Mouse (Mus musculus): ENCODE measurements around the gene Shisa5. TPM values are rescaled to one million over a fixed set of nuclear protein-coding genes. Genes with fewer than 3 reads are reported as not detected.
A peak's percentile ranks its signal among the peaks of the same experiment; 100 is the strongest.

The Shisa5 gene
- total and polyA plus RNA-seq, 3 experiments = 41.0 to 71.7 TPM; not detected in 1

DNA sequence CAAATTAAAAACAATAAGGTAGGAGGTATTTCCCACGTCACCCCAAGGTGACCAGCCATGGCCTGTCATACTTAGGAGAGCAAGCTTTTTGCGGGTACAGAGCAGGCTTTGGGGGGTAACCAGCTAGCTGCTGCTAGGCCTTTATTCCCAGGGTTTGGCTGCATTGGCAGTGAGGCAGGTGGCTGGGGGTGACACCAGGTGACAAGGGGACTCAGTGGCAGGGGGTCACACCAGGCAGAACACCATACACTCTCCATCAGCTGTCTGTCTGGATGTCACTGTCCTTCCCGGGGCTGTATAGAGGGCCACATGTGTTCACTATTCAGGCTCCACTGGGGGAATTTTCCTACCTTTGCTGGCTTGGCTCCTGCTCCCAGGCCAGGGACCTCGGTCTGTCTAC, 18.6 kb downstream of the Shisa5 start:
- peaks cover 0 to 26% of the 10 kb centered on the region in 2 experiments; a peak in 2 of 4 replicates for H3K36me3 ChIP-seq (ENCODE audit: control insufficient read depth in 1 of 2, insufficient read depth in 2 of 2, low read length in 2 of 2)

GRCm38 (mm10) chr9:109057543-109057942, 19.2 kb downstream of the Shisa5 start:
- Histone ChIP-seq H3K27me3 (ENCODE audit: control insufficient read depth in 1 of 2, insufficient read depth in 2 of 2, low read length in 2 of 2) (no peaks in the 10 kb centered on the region), H3K9ac (ENCODE audit: control insufficient read depth, low read depth, low read length, poor library complexity, severe bottlenecking) (0 out of 2 replicates have a peak overlapping the region, but pooled peaks have one; percentile 1), H3K9me3 (replicated peaks; ENCODE audit: insufficient read depth, low read length) (no peaks in the 10 kb centered on the region), H3K4me3 (ENCODE audit: control insufficient read depth in 1 of 2, insufficient read depth in 1 of 2, low read depth in 2 of 2, low read length in 2 of 2) (no peak overlapping the region), H3K4me1 (ENCODE audit: control insufficient read depth in 1 of 2, insufficient read depth in 2 of 2, low read length in 2 of 2) (peaks cover 5 to 32% of the 10 kb centered on the region in 2 experiments), H3K79me2 (ENCODE audit: control insufficient read depth, insufficient read depth, low read length, poor library complexity) (peaks cover 4% of the 10 kb centered on the region), H3K36me3 (ENCODE audit: control insufficient read depth in 1 of 2, insufficient read depth in 2 of 2, low read length in 2 of 2) (peaks cover 0 to 26% of the 10 kb centered on the region in 2 experiments; a peak in 2 of 4 replicates), H3K27ac (ENCODE audit: control insufficient read depth, low read depth, low read length) (peak overlapping the region; percentile 75)
- DNase-seq (ENCODE audit: low read depth, low spot score) = peak; percentile 87
- peak; percentile 16; the same call in 1 of the 2 replicates for TF ChIP-seq ELF1 (IDR thresholded peaks at IDR 0.05; ENCODE audit: low read depth, low read length)
- TF ChIP-seq GATA1 (IDR thresholded peaks at IDR 0.05; ENCODE audit: low read depth, low read length) = peak; percentile 41; the same call in 1 of the 2 replicates
- TF ChIP-seq TBP (IDR thresholded peaks at IDR 0.05; ENCODE audit: low read depth, low read length) = no peak
- no peak for TF ChIP-seq UBTF (IDR thresholded peaks at IDR 0.05; ENCODE audit: borderline replicate concordance, insufficient read depth, low read depth, low read length)
- TF ChIP-seq USF1 (IDR thresholded peaks at IDR 0.05; ENCODE audit: low read depth, low read length) = no peak
- no peak for TF ChIP-seq KAT2A (conservative IDR thresholded peaks at IDR 0.05; ENCODE audit: low read depth, low read length)
- no peak for TF ChIP-seq ZMIZ1 (IDR thresholded peaks at IDR 0.05; ENCODE audit: low read depth, low read length)
- TF ChIP-seq ZC3H11A (IDR thresholded peaks at IDR 0.05; ENCODE audit: low read depth, low read length) = no peak
- no peak for TF ChIP-seq NRF1 (IDR thresholded peaks at IDR 0.05; ENCODE audit: insufficient read depth, low read depth, low read length, poor library complexity, severe bottlenecking)
- TF ChIP-seq CHD2 (IDR thresholded peaks at IDR 0.05; ENCODE audit: low read length) = no peak; the same call in 1 of the 2 replicates
- TF ChIP-seq ETS1 (IDR thresholded peaks at IDR 0.05; ENCODE audit: low read depth, low read length) = peak; percentile 87
- TF ChIP-seq MAX (IDR thresholded peaks at IDR 0.05; ENCODE audit: low read length) = no peak
- TF ChIP-seq EP300 (IDR thresholded peaks at IDR 0.05; ENCODE audit: low read depth in 1 of 2, low read length in 2 of 2) = peak; percentile 51 to 52
- TF ChIP-seq MEF2A (IDR thresholded peaks at IDR 0.05; ENCODE audit: extremely low read depth, insufficient replicate concordance, low read depth, low read length, poor library complexity, severe bottlenecking) = peak; percentile 75; the same call in 1 of the 2 replicates
- no peak for TF ChIP-seq GABPA (IDR thresholded peaks at IDR 0.05; ENCODE audit: low read depth, low read length)
- TF ChIP-seq CHD1 (IDR thresholded peaks at IDR 0.05; ENCODE audit: low read depth, low read length) = no peak
- no peak for TF ChIP-seq POLR2A (IDR thresholded peaks at IDR 0.05; ENCODE audit: control insufficient read depth in 1 of 2, insufficient read depth in 1 of 2, low read depth in 1 of 2, low read length in 2 of 2, poor library complexity in 1 of 2)
- peak; percentile 70 for TF ChIP-seq SIN3A (IDR thresholded peaks at IDR 0.05; ENCODE audit: low read length)
- no peak for TF ChIP-seq CTCF (IDR thresholded peaks at IDR 0.05 in 2 of 3, conservative IDR thresholded peaks at IDR 0.05 in 1 of 3; ENCODE audit: control insufficient read depth in 1 of 3, insufficient read depth in 1 of 3, low read depth in 2 of 3, low read length in 3 of 3, poor library complexity in 1 of 3, severe bottlenecking in 1 of 3)
- TF ChIP-seq POLR2AphosphoS5 (IDR thresholded peaks at IDR 0.05; ENCODE audit: borderline replicate concordance, low read depth, low read length) = no peak
- no peak for TF ChIP-seq RAD21 (IDR thresholded peaks at IDR 0.05; ENCODE audit: low read depth, low read length)
- no peak for TF ChIP-seq BHLHE40 (IDR thresholded peaks at IDR 0.05; ENCODE audit: borderline replicate concordance, low read depth, low read length)
- TF ChIP-seq HCFC1 (IDR thresholded peaks at IDR 0.05; ENCODE audit: low read depth, low read length) = no peak
- TF ChIP-seq POLR2AphosphoS2 (IDR thresholded peaks at IDR 0.05; ENCODE audit: low read length) = no peak
- peak; percentile 21; the same call in 1 of the 2 replicates for TF ChIP-seq SMC3 (IDR thresholded peaks at IDR 0.05; ENCODE audit: low read depth, low read length)
- TF ChIP-seq MXI1 (IDR thresholded peaks at IDR 0.05; ENCODE audit: low read depth, low read length) = peak; percentile 39; the same call in 1 of the 2 replicates
- TF ChIP-seq MAFK (IDR thresholded peaks at IDR 0.05; ENCODE audit: borderline replicate concordance, low read depth, low read length) = no peak
- 0 out of 2 replicates have a peak, but pooled peaks have one; percentile 40 for TF ChIP-seq JUND (IDR thresholded peaks at IDR 0.05; ENCODE audit: low read depth, low read length)
- peak; percentile 35; the same call in 1 of the 2 replicates for TF ChIP-seq TCF12 (IDR thresholded peaks at IDR 0.05; ENCODE audit: low read depth, low read length)
- TF ChIP-seq MYB (IDR thresholded peaks at IDR 0.05; ENCODE audit: low read depth, low read length) = no peak

More for the DNA sequence above, 18.6 kb downstream of the Shisa5 start:
- peaks cover 5 to 32% of the 10 kb centered on the region in 2 experiments for H3K4me1 ChIP-seq (ENCODE audit: control insufficient read depth in 1 of 2, insufficient read depth in 2 of 2, low read length in 2 of 2)
- H3K79me2 ChIP-seq (ENCODE audit: control insufficient read depth, insufficient read depth, low read length, poor library complexity) = peaks cover 4% of the 10 kb centered on the region
- H3K9me3 ChIP-seq (replicated peaks; ENCODE audit: insufficient read depth, low read length) = no peaks in the 10 kb centered on the region
- H3K27ac ChIP-seq (ENCODE audit: control insufficient read depth, low read depth, low read length) = peak overlapping the region; percentile 75
- TF ChIP-seq NRF1 (IDR thresholded peaks at IDR 0.05; ENCODE audit: insufficient read depth, low read depth, low read length, poor library complexity, severe bottlenecking) (no peak), RCOR1 (IDR thresholded peaks at IDR 0.05; ENCODE audit: low read depth, low read length) (no peak), USF1 (IDR thresholded peaks at IDR 0.05; ENCODE audit: low read depth, low read length) (no peak), CHD2 (IDR thresholded peaks at IDR 0.05; ENCODE audit: low read length) (no peak)
- H3K9ac ChIP-seq (ENCODE audit: control insufficient read depth, low read depth, low read length, poor library complexity, severe bottlenecking) = peak overlapping the region; percentile 29
- no peak overlapping the region for H3K4me3 ChIP-seq (ENCODE audit: control insufficient read depth in 1 of 2, insufficient read depth in 1 of 2, low read depth in 2 of 2, low read length in 2 of 2)
- DNase-seq (ENCODE audit: low read depth, low spot score) = no peak
- H3K27me3 ChIP-seq (ENCODE audit: control insufficient read depth in 1 of 2, insufficient read depth in 2 of 2, low read length in 2 of 2) = no peaks in the 10 kb centered on the region

All from MEL (cell line).